In genomic region chr19:55830976-55831559, GRCm38 (mm10) we compare ENCODE assay signal across 24 mouse cellular contexts.
DNase-seq lines count a peak whose midpoint lies in the region; ATAC-seq lines count a peak whose summit lies in the region.
"Had no signal": no experiment of that assay in that cellular context is flagged by ENCODE, and none has a peak within 500 bp of the region (broad histone marks: within the 10 kb centered on the region; RNA-seq: fewer than 3 reads in every experiment).

No protein-coding gene starts in this region.

- H3K9me3 ChIP-seq in limb, embryonic 13.5 days, result peaks cover 7% of the 10 kb centered on the region
- H3K9me3 ChIP-seq in forebrain, embryonic 12.5 days, result 0 out of 2 replicates have a peak, but pooled peaks cover 3% of the 10 kb centered on the region
- H3K9me3 ChIP-seq: neural tube, embryonic 15.5 days; stomach, embryonic 15.5 days had no signal

- no peaks in the 10 kb centered on the region for H3K27me3 ChIP-seq in limb, embryonic 13.5 days
- no peaks in the 10 kb centered on the region for H3K27me3 ChIP-seq in forebrain, embryonic 12.5 days
- H3K27me3 ChIP-seq: stomach, embryonic 15.5 days had no signal

- H3K4me2 ChIP-seq in limb, embryonic 13.5 days (replicated peaks), result no peak overlapping the region
- H3K4me2 ChIP-seq in forebrain, embryonic 12.5 days, result no peak overlapping the region
- H3K4me2 ChIP-seq: hindbrain, embryonic 14.5 days; midbrain, embryonic 11.5 days; neural tube, embryonic 15.5 days; stomach, embryonic 15.5 days had no signal

- intact Hi-C loops in gastrocnemius, postnatal 14 days (cut with DNase I; ENCODE audit: low total_unique reads), result no loop called here

- peaks cover 69% of the 10 kb centered on the region for H3K4me1 ChIP-seq in limb, embryonic 13.5 days
- peaks cover 32% of the 10 kb centered on the region for H3K4me1 ChIP-seq in forebrain, embryonic 12.5 days

- no peak for ATAC-seq in limb, embryonic 13.5 days (ENCODE audit: low FRiP score, low read depth)
- ATAC-seq in forebrain, embryonic 12.5 days (ENCODE audit: low FRiP score), result no peak
- ATAC-seq: forebrain, embryonic 16.5 days had no signal

- no peak overlapping the region for H3K4me3 ChIP-seq in limb, embryonic 13.5 days
- no peak overlapping the region for H3K4me3 ChIP-seq in forebrain, embryonic 12.5 days (replicated peaks)
- H3K4me3 ChIP-seq: heart, adult 2 months; neural tube, embryonic 15.5 days; stomach, embryonic 15.5 days had no signal

- peaks cover 18% of the 10 kb centered on the region for H3K36me3 ChIP-seq in limb, embryonic 13.5 days
- H3K36me3 ChIP-seq in forebrain, embryonic 12.5 days (replicated peaks), result peaks cover 10% of the 10 kb centered on the region; the same call in 1 of the 2 replicates
- H3K36me3 ChIP-seq: neural tube, embryonic 15.5 days had no signal

- peak overlapping the region; percentile 10; the same call in 1 of the 2 replicates for H3K9ac ChIP-seq in limb, embryonic 13.5 days
- H3K9ac ChIP-seq in forebrain, embryonic 12.5 days, result no peak overlapping the region
- H3K9ac ChIP-seq: hindbrain, embryonic 14.5 days; neural tube, embryonic 15.5 days; stomach, embryonic 15.5 days had no signal

- no peak overlapping the region for H3K27ac ChIP-seq in limb, embryonic 13.5 days
- H3K27ac ChIP-seq in forebrain, embryonic 12.5 days, result no peak overlapping the region
- H3K27ac ChIP-seq: heart, adult 2 months; hindbrain, embryonic 14.5 days; kidney, postnatal 0 days; macrophage; neural tube, embryonic 15.5 days; stomach, embryonic 15.5 days had no signal

- peak; percentile 54 for DNase-seq in adrenal gland, postnatal 14 days
- DNase-seq in adrenal gland, postnatal 36 days, result no peak
- peak; percentile 68 for DNase-seq in Muller cell, postnatal 12 days (ENCODE audit: inconsistent ontology term)
- DNase-seq in gastrocnemius, postnatal 14 days, result peak; percentile 40
- no peak for DNase-seq in layer of hippocampus, adult 11-12 months (ENCODE audit: low spot score)
- DNase-seq in frontal cortex, adult 2 months (ENCODE audit: extremely low spot score in 1 of 2, low spot score in 1 of 2), result no peak
- DNase-seq: adrenal gland, postnatal 25 days; cerebellum, adult 9-10 months; heart, postnatal 36 days; kidney, adult 2 months; liver; right cerebral cortex, adult 18-20 months; right cerebral cortex, postnatal 4 days; thymus, postnatal 25 days had no signal

- WGBS in limb, embryonic 13.5 days, result 45% methylated on average over 9 of the region's 9 CpGs
- WGBS in forebrain, embryonic 12.5 days, result 91% methylated on average over 9 of the region's 9 CpGs

Comparison
In these comparisons a context has a peak if more than half of its experiments do, and no peak if none do; other contexts are left out.
1. DNase-seq: peak in adrenal gland, postnatal 14 days (single experiment), Muller cell, postnatal 12 days (single experiment) and gastrocnemius, postnatal 14 days (single experiment); none in adrenal gland, postnatal 36 days (0 of 2), layer of hippocampus, adult 11-12 months (single experiment) and frontal cortex, adult 2 months (0 of 2).